Mouse (Mus musculus): ENCODE results near the gene Slc25a34. TPM values are rescaled to one million over a fixed set of nuclear protein-coding genes. Genes with fewer than 3 reads are reported as not detected.

Slc25a34 gene
- polyA plus RNA-seq, 1 experiment: 0.13 TPM

- H3K27me3 ChIP-seq (ENCODE audit: control insufficient read depth, insufficient read depth, insufficient read length): no peaks in the 10 kb centered on the region
- TF ChIP-seq MYOG (IDR thresholded peaks at IDR 0.05; ENCODE audit: control insufficient read depth, extremely low read depth, insufficient read length): no peak
- TF ChIP-seq USF1 (IDR thresholded peaks at IDR 0.05; ENCODE audit: low read depth): no peak
- no peak for TF ChIP-seq MYOD1 (IDR thresholded peaks at IDR 0.05; ENCODE audit: control insufficient read depth, insufficient read length, low read depth)
- TF ChIP-seq FOSL1 (IDR thresholded peaks at IDR 0.05; ENCODE audit: insufficient read depth, low read length, poor library complexity, severe bottlenecking): no peak
- TF ChIP-seq MAX (IDR thresholded peaks at IDR 0.05): no peak
- TF ChIP-seq CEBPB (IDR thresholded peaks at IDR 0.05; ENCODE audit: low read depth): no peak
- no peak for TF ChIP-seq CTCF (IDR thresholded peaks at IDR 0.05; ENCODE audit: control insufficient read depth, insufficient read depth, insufficient read length)
- H3K4me3 ChIP-seq (ENCODE audit: insufficient read depth, poor library complexity, severe bottlenecking): no peak overlapping the region
- peaks cover 6% of the 10 kb centered on the region for H3K79me3 ChIP-seq (ENCODE audit: low read depth)
- no peak overlapping the region for H3ac ChIP-seq (ENCODE audit: control insufficient read depth, insufficient read length, low read depth)
- peaks cover 5% of the 10 kb centered on the region for H3K36me3 ChIP-seq (ENCODE audit: control insufficient read depth, insufficient read depth)
- H3K79me2 ChIP-seq (ENCODE audit: control insufficient read depth, insufficient read depth): peaks cover 8% of the 10 kb centered on the region
Observed at GRCm38 (mm10) chr4:141651286-141651685, 27.7 kb upstream of the Slc25a34 start.

- Histone ChIP-seq H3K79me3 (ENCODE audit: low read depth) (peaks cover 6% of the 10 kb centered on the region), H3K79me2 (ENCODE audit: control insufficient read depth, insufficient read depth) (peaks cover 8% of the 10 kb centered on the region), H3ac (ENCODE audit: control insufficient read depth, insufficient read length, low read depth) (no peak overlapping the region), H3K4me3 (ENCODE audit: insufficient read depth, poor library complexity, severe bottlenecking) (no peak overlapping the region), H3K27me3 (ENCODE audit: control insufficient read depth, insufficient read depth, insufficient read length) (no peaks in the 10 kb centered on the region), H3K36me3 (ENCODE audit: control insufficient read depth, insufficient read depth) (peaks cover 5% of the 10 kb centered on the region)
- TF ChIP-seq MAX (IDR thresholded peaks at IDR 0.05) (no peak), CTCF (IDR thresholded peaks at IDR 0.05; ENCODE audit: control insufficient read depth, insufficient read depth, insufficient read length) (no peak), USF1 (IDR thresholded peaks at IDR 0.05; ENCODE audit: low read depth) (no peak), MYOG (IDR thresholded peaks at IDR 0.05; ENCODE audit: control insufficient read depth, extremely low read depth, insufficient read length) (no peak), FOSL1 (IDR thresholded peaks at IDR 0.05; ENCODE audit: insufficient read depth, low read length, poor library complexity, severe bottlenecking) (no peak), MYOD1 (IDR thresholded peaks at IDR 0.05; ENCODE audit: control insufficient read depth, insufficient read length, low read depth) (no peak), CEBPB (IDR thresholded peaks at IDR 0.05; ENCODE audit: low read depth) (no peak)
Observed at GRCm38 (mm10) chr4:141649244-141649643, 25.6 kb upstream of the Slc25a34 start.

- H3K79me2 ChIP-seq (ENCODE audit: control insufficient read depth, insufficient read depth): peaks cover 8% of the 10 kb centered on the region
- TF ChIP-seq CEBPB (IDR thresholded peaks at IDR 0.05; ENCODE audit: low read depth): no peak
- no peak for TF ChIP-seq MYOD1 (IDR thresholded peaks at IDR 0.05; ENCODE audit: control insufficient read depth, insufficient read length, low read depth)
- TF ChIP-seq USF1 (IDR thresholded peaks at IDR 0.05; ENCODE audit: low read depth): no peak
- TF ChIP-seq CTCF (IDR thresholded peaks at IDR 0.05; ENCODE audit: control insufficient read depth, insufficient read depth, insufficient read length): no peak
- no peak for TF ChIP-seq FOSL1 (IDR thresholded peaks at IDR 0.05; ENCODE audit: insufficient read depth, low read length, poor library complexity, severe bottlenecking)
- TF ChIP-seq MAX (IDR thresholded peaks at IDR 0.05): no peak
- no peak for TF ChIP-seq MYOG (IDR thresholded peaks at IDR 0.05; ENCODE audit: control insufficient read depth, extremely low read depth, insufficient read length)
- H3K4me3 ChIP-seq (ENCODE audit: insufficient read depth, poor library complexity, severe bottlenecking): no peak overlapping the region
- H3ac ChIP-seq (ENCODE audit: control insufficient read depth, insufficient read length, low read depth): no peak overlapping the region
- peaks cover 6% of the 10 kb centered on the region for H3K79me3 ChIP-seq (ENCODE audit: low read depth)
- H3K27me3 ChIP-seq (ENCODE audit: control insufficient read depth, insufficient read depth, insufficient read length): no peaks in the 10 kb centered on the region
- H3K36me3 ChIP-seq (ENCODE audit: control insufficient read depth, insufficient read depth): peaks cover 5% of the 10 kb centered on the region
Observed at GRCm38 (mm10) chr4:141648262-141648661, 24.6 kb upstream of the Slc25a34 start.

- Histone ChIP-seq H3K36me3 (ENCODE audit: control insufficient read depth, insufficient read depth) (peaks cover 5% of the 10 kb centered on the region), H3K79me2 (ENCODE audit: control insufficient read depth, insufficient read depth) (peaks cover 8% of the 10 kb centered on the region), H3ac (ENCODE audit: control insufficient read depth, insufficient read length, low read depth) (no peak overlapping the region), H3K4me3 (ENCODE audit: insufficient read depth, poor library complexity, severe bottlenecking) (no peak overlapping the region), H3K79me3 (ENCODE audit: low read depth) (peaks cover 6% of the 10 kb centered on the region), H3K27me3 (ENCODE audit: control insufficient read depth, insufficient read depth, insufficient read length) (no peaks in the 10 kb centered on the region)
- no peak for TF ChIP-seq USF1 (IDR thresholded peaks at IDR 0.05; ENCODE audit: low read depth)
- TF ChIP-seq CTCF (IDR thresholded peaks at IDR 0.05; ENCODE audit: control insufficient read depth, insufficient read depth, insufficient read length): no peak
- no peak for TF ChIP-seq MYOD1 (IDR thresholded peaks at IDR 0.05; ENCODE audit: control insufficient read depth, insufficient read length, low read depth)
- no peak for TF ChIP-seq FOSL1 (IDR thresholded peaks at IDR 0.05; ENCODE audit: insufficient read depth, low read length, poor library complexity, severe bottlenecking)
- no peak for TF ChIP-seq MAX (IDR thresholded peaks at IDR 0.05)
- no peak for TF ChIP-seq CEBPB (IDR thresholded peaks at IDR 0.05; ENCODE audit: low read depth)
- TF ChIP-seq MYOG (IDR thresholded peaks at IDR 0.05; ENCODE audit: control insufficient read depth, extremely low read depth, insufficient read length): no peak
Observed at GRCm38 (mm10) chr4:141647187-141647586, 23.6 kb upstream of the Slc25a34 start.

- no peaks in the 10 kb centered on the region for H3K27me3 ChIP-seq (ENCODE audit: control insufficient read depth, insufficient read depth, insufficient read length)
- peaks cover 5% of the 10 kb centered on the region for H3K36me3 ChIP-seq (ENCODE audit: control insufficient read depth, insufficient read depth)
- peaks cover 6% of the 10 kb centered on the region for H3K79me3 ChIP-seq (ENCODE audit: low read depth)
- H3ac ChIP-seq (ENCODE audit: control insufficient read depth, insufficient read length, low read depth): no peak overlapping the region
- H3K79me2 ChIP-seq (ENCODE audit: control insufficient read depth, insufficient read depth): peaks cover 8% of the 10 kb centered on the region
- no peak overlapping the region for H3K4me3 ChIP-seq (ENCODE audit: insufficient read depth, poor library complexity, severe bottlenecking)
- TF ChIP-seq MYOD1 (IDR thresholded peaks at IDR 0.05; ENCODE audit: control insufficient read depth, insufficient read length, low read depth): no peak
- TF ChIP-seq MAX (IDR thresholded peaks at IDR 0.05): no peak
- no peak for TF ChIP-seq USF1 (IDR thresholded peaks at IDR 0.05; ENCODE audit: low read depth)
- TF ChIP-seq CEBPB (IDR thresholded peaks at IDR 0.05; ENCODE audit: low read depth): no peak
Observed at GRCm38 (mm10) chr4:141645988-141646387, 22.4 kb upstream of the Slc25a34 start.
